Mouse (Mus musculus) megakaryocyte, adult 5-6 weeks (primary cell): Measurements from ENCODE around the gene Nbea. TPM values are rescaled to one million over a fixed set of nuclear protein-coding genes. Genes with fewer than 3 reads are reported as not detected.

Experiments used
- ATAC-seq: 2 replicates; pipeline ENCODE4 v1.8.0; 2016; ENCODE audit warnings: mild to moderate bottlenecking, inconsistent platforms; ENCODE audit not compliant: poor library complexity, severe bottlenecking
- total RNA-seq, 2 experiments: library from RNA; stranded (forward) in 1 of 2; stranded (reverse) in 1 of 2; fragments of 153-499, 151-499 nt in 1 of 2; fragments of 221-1000, 200-1000 nt in 1 of 2; gene quantifications; 2 replicates each; pipeline versions ENCODE4 v1.2.3 to v1.2.4; 2015 to 2017

Gene Nbea
- total RNA-seq, 2 experiments from 2014 or later = 0.02 to 0.07 TPM

DNA sequence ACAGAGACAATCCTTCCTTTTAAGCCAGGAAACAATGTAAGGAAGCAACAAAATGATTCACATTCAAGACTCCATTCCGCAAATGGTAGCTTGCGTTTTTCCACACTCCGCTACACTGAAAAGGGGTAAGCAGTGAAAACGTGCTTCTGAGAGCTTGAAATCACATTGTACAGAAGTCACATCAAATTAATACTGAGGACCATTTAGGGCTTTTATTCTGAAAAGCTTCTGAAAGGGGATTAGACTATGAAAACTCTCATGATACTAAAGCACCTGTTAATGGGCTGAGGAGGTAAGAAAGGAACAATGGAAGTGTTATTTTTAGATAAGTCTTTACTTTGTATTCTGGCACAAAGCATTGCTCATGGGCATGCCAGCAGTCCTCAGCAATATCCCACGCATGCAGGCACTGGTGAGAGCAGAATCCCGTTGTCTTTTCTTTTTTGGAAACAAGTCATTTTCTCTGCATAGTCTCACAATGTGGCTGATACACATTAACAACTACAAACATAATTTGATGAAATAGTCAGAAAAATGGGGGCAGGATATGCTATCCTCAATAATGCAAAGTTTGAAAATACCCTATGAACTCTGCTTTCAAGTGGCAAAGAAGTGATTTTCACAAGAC, 428.4 kb downstream of the Nbea start:
- no peak for ATAC-seq

DNA sequence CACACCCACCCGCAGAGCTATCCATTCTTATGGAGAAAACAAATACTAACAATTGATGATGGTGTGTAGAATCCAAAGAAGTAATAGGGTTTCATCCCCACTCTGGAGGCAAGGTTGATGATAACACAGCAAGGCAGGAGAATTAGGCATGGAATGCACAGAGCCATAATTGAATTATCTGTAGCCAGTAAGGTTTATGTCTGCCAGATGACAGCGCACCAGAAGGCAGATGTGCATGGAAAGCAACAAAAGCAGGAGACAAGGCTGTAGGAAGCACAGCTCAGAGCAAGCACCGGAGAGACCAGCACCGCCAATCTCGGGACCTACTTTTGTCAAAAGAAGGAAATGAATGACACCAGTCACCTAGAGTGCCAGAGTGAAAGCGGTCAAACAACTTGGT, 429.6 kb downstream of the Nbea start:
- no peak for ATAC-seq

GRCm38 (mm10) chr3:55752558-55752957, 430.9 kb downstream of the Nbea start:
- no peak for ATAC-seq

DNA sequence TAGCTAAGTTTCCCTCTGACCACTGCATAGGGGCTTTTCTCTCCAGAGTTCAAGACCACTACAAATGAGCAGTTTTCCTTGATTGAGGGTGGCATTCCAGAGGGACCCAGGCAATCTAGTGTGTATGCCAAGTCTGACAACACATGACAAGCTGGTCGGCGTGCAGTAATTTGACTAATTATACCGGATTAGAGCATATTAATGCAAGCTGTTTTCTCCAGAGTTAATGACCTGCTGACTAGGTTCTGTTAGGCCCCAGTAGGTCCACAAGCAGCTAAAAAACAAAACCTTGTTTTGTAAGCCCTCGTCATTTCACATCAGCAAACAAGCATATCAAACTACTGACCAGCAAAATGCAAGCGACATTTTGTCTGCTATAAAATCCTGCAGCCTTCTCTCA, 432.1 kb downstream of the Nbea start:
- no peak for ATAC-seq

GRCm38 (mm10) chr3:55750445-55751065, 432.9 kb downstream of the Nbea start:
- no peak for ATAC-seq

GRCm38 (mm10) chr3:55743885-55744284, 439.6 kb downstream of the Nbea start:
- peak; percentile 77 for ATAC-seq

DNA sequence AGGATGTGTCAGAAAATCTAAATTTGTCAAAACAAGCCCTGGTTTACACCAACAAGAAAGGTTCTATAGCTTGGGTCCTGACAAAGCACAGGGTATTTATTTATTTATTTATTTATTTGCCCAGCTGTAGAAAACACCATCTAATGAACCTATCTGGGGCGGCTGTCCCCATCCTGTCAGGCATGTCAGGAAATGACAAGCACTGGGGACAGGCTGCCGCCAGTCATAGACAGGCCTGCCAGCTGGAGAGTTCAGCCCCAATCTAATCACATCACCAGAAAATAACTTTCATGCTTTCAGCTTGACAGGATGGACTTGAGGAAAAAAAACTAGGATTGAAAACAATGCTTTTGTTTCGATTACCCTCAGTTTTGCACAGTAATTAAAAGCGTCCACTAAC, 440.8 kb downstream of the Nbea start:
- no peak for ATAC-seq

- no peak for ATAC-seq
Observed at GRCm38 (mm10) chr3:55742218-55742617, 441.3 kb downstream of the Nbea start.

- no peak for ATAC-seq
Observed at GRCm38 (mm10) chr3:55741428-55741827, 442.1 kb downstream of the Nbea start.

- no peak for ATAC-seq
Observed at GRCm38 (mm10) chr3:55733665-55734064, 449.8 kb downstream of the Nbea start.

GRCm38 (mm10) chr3:55730549-55730948, 453.0 kb downstream of the Nbea start:
- ATAC-seq = no peak

- ATAC-seq = no peak
Observed at GRCm38 (mm10) chr3:55730142-55730541, 453.4 kb downstream of the Nbea start.

- ATAC-seq = no peak
Observed at GRCm38 (mm10) chr3:55714260-55714659, 469.2 kb downstream of the Nbea start.

DNA sequence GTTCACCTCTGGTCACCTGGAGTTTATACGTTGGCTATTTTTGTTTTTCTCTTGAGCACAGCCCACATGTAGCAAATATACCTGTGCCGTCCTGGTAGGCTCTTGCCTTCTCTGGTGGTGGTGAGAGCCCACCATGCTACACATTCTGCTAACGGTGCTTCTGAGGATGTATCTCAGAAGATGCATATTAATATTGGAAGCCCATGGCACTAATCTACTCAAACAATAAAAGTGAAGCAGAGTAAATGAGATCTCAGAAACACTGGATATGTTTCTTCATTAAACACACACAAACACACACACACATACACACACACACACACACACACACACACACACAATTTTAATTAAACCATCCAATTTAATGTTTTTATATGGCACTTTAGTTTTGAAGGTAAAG, 469.6 kb downstream of the Nbea start:
- no peak for ATAC-seq

DNA sequence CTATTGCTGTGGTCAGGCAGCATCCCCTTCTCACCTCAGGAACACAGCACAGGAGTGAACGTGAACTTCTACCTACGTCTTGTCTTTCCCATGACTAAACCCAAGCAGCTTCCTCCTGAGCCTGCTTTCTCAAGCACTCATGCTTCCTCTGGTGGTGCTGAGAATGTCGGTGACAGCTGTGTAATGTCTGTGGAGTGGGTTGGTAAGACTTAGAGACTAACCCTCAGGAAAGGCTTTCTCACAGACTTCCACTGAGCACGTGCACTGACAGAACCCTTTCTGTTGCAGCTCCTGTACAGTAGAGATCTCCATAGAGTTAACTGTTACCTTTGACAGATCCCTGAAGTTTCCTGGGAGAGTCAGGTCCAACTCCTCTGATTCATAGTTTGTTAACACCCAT, 473.2 kb downstream of the Nbea start:
- no peak for ATAC-seq

GRCm38 (mm10) chr3:55701632-55702031, 481.9 kb downstream of the Nbea start:
- ATAC-seq = peak; percentile 51

GRCm38 (mm10) chr3:55697174-55697573, 486.3 kb downstream of the Nbea start:
- no peak for ATAC-seq

DNA sequence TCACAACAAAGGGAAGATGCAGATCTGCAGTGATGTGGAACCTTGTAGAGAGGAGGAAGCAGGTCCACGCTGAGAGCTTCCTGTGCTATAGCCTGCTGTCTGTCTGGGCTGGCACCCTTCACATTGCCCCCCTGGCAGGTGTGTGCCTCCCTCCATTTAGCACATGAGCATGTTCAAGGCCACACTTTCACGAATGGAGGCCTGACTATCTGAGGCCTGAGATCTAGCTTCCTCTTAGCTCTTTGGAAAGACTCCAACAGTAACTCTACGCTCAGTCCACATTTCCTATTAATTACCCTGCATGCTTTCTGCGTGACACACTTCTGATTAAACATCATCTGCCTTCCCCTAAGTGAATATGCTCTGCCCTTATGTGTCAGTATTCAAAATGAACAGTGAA, 490.4 kb downstream of the Nbea start:
- ATAC-seq = no peak

- ATAC-seq = no peak
Observed at GRCm38 (mm10) chr3:55688098-55688497, 495.4 kb downstream of the Nbea start.

DNA sequence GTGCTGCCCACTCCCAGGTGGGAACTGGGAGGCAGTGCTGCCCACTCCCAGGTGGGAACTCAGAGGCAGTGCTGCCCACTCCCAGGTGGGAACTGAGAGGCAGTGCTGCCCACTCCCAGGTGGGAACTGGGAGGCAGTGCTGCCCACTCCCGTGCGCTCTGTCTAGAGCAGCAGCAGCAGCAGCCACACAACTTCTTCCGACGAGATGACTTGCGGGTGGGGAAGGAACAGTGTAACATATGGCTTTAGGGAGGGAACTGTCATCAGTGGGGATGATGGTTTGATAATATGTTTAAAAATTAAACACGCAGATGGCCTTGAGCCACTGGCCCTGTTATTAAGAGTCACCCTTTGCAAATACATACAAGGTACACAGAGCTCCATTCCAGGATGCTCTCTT, 496.5 kb downstream of the Nbea start:
- no peak for ATAC-seq

GRCm38 (mm10) chr3:55685627-55686026, 497.9 kb downstream of the Nbea start:
- ATAC-seq = no peak

- ATAC-seq = no peak
Observed at GRCm38 (mm10) chr3:55684892-55685291, 498.6 kb downstream of the Nbea start.

DNA sequence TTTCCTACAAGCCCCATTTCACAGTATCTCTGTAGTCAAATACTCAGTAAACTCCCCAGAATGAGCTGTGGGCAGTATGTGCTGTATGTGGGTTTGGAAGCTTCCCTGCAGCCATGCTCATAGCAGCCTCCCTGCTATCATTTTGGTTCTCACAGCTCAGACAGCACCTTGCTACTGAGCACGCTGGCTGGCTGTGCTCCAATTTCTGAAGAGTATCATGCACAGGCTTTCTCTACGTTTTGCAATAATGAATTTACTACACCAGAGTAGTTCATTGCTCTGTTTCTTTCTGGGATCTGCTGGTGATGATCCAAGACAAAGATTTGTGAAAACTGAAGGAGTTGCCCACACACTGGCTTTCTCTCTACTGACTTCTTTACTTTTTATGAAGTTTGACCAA, 505.8 kb downstream of the Nbea start:
- no peak for ATAC-seq
